Mouse (Mus musculus) adrenal gland, adult (tissue): ENCODE measurements around the gene Hes1.
A peak's percentile ranks its signal among the peaks of the same experiment; 100 is the strongest.

Experiments
- DNase-seq, 2 experiments: peaks; one replicate each; pipeline ENCODE4 v3.0.0; 2022 to 2023; ENCODE audit warnings: low spot score in 1 of 2; ENCODE audit not compliant: inconsistent age in 2 of 2

Gene Hes1

GRCm38 (mm10) chr16:30063984-30064453, at the start of gene Hes1:
Gene Hes1, plus strand, starts transcription at chr16:30064384.
- peak; percentile 96 for DNase-seq

GRCm38 (mm10) chr16:30016064-30016463, 48.1 kb upstream of the Hes1 start:
- no peak for DNase-seq

- no peak for DNase-seq
Measured at GRCm38 (mm10) chr16:30020124-30020523, 44.1 kb upstream of the Hes1 start.

- no peak for DNase-seq
Measured at GRCm38 (mm10) chr16:30022352-30022751, 41.8 kb upstream of the Hes1 start.

GRCm38 (mm10) chr16:30022890-30023797, 41.0 kb upstream of the Hes1 start:
- no peak for DNase-seq

GRCm38 (mm10) chr16:30024681-30025262, 39.4 kb upstream of the Hes1 start:
- peak; percentile 81 to 93 for DNase-seq

- DNase-seq: no peak
Measured at GRCm38 (mm10) chr16:30028184-30028583, 36.0 kb upstream of the Hes1 start.

- no peak for DNase-seq
Measured at GRCm38 (mm10) chr16:30029264-30030003, 34.8 kb upstream of the Hes1 start.

- peak; percentile 30 to 52 for DNase-seq
Measured at GRCm38 (mm10) chr16:30032326-30032904, 31.8 kb upstream of the Hes1 start.

GRCm38 (mm10) chr16:30033390-30033789, 30.8 kb upstream of the Hes1 start:
- DNase-seq: peak; percentile 80 to 86

- peak; percentile 78 to 84 for DNase-seq
Measured at GRCm38 (mm10) chr16:30034001-30034400, 30.2 kb upstream of the Hes1 start.

- peak; percentile 28 to 63 for DNase-seq
Measured at GRCm38 (mm10) chr16:30034521-30034920, 29.7 kb upstream of the Hes1 start.

- DNase-seq: no peak
Measured at GRCm38 (mm10) chr16:30034979-30035440, 29.2 kb upstream of the Hes1 start.

- DNase-seq: no peak
Measured at GRCm38 (mm10) chr16:30036104-30036503, 28.1 kb upstream of the Hes1 start.

GRCm38 (mm10) chr16:30038663-30039593, 25.3 kb upstream of the Hes1 start:
- no peak for DNase-seq

GRCm38 (mm10) chr16:30039841-30040240, 24.3 kb upstream of the Hes1 start:
- DNase-seq: no peak

GRCm38 (mm10) chr16:30042859-30043258, 21.3 kb upstream of the Hes1 start:
- no peak for DNase-seq

- no peak for DNase-seq
Measured at GRCm38 (mm10) chr16:30045615-30046014, 18.6 kb upstream of the Hes1 start.

GRCm38 (mm10) chr16:30047010-30047409, 17.2 kb upstream of the Hes1 start:
- no peak for DNase-seq

- DNase-seq: no peak
Measured at GRCm38 (mm10) chr16:30047421-30047831, 16.8 kb upstream of the Hes1 start.
